Mouse (Mus musculus) intestine, postnatal 0 days (tissue): ENCODE measurements around the gene Mpz. TPM values are rescaled to one million over a fixed set of nuclear protein-coding genes. Genes with fewer than 3 reads are reported as not detected.

Experiments
- ATAC-seq: fragments of 200-750 bp; cut with Nextera tagmentation; 2 replicates; pipeline ENCODE4 v1.8.0; 2017; ENCODE audit warnings: mild to moderate bottlenecking, moderate TSS enrichment, moderate library complexity
- H3K27ac ChIP-seq: fragments of 300-500 bp; sonication (generic); 2 replicates; pipeline ENCODE4 v1.5.1; 2014; ENCODE audit warnings: mild to moderate bottlenecking, low read depth, low read length, moderate library complexity
- H3K27me3 ChIP-seq: fragments of 300-500 bp; sonication (generic); replicated peaks from 2 replicates; pipeline ENCODE4 v1.6.1; 2014; ENCODE audit warnings: low read length, mixed read lengths; ENCODE audit not compliant: control insufficient read depth, insufficient read depth
- H3K36me3 ChIP-seq: fragments of 300-500 bp; sonication (generic); 2 replicates; pipeline ENCODE4 v1.6.1; 2014; ENCODE audit warnings: mild to moderate bottlenecking, moderate library complexity; ENCODE audit not compliant: control insufficient read depth, insufficient read depth
- H3K4me1 ChIP-seq: fragments of 300-500 bp; sonication (generic); replicated peaks from 2 replicates; pipeline ENCODE4 v1.6.1; 2014; ENCODE audit warnings: antibody characterized with exemption, low read length, mixed read lengths; ENCODE audit not compliant: control insufficient read depth, insufficient read depth
- H3K4me2 ChIP-seq: fragments of 300-500 bp; sonication (generic); replicated peaks from 2 replicates; pipeline ENCODE4 v1.6.1; 2014; ENCODE audit warnings: low read depth, mild to moderate bottlenecking, moderate library complexity
- H3K4me3 ChIP-seq: fragments of 300-500 bp; sonication (generic); 2 replicates; pipeline ENCODE4 v1.5.1; 2014; ENCODE audit warnings: low read depth, low read length
- H3K9ac ChIP-seq: fragments of 300-500 bp; sonication (generic); 2 replicates; pipeline ENCODE4 v1.6.1; 2014; ENCODE audit warnings: mild to moderate bottlenecking, low read depth, low read length
- H3K9me3 ChIP-seq: fragments of 300-500 bp; sonication (generic); 2 replicates; pipeline ENCODE4 v1.6.1; 2016; ENCODE audit warnings: mixed run types; ENCODE audit not compliant: control insufficient read depth
- CTCF ChIP-seq: sonication (generic); IDR thresholded peaks from 2 replicates; pipeline ENCODE4 v1.5.1; 2016; ENCODE audit warnings: low read depth, mild to moderate bottlenecking, control low read depth, antibody characterized with exemption, moderate library complexity
- WGBS: fragments of 180-500 bp; shearing (Covaris S2); extraction: QIAGEN DNeasy Blood & Tissue Kit; methylation state at CpG from one replicate; pipeline ENCODE4 v1.1.7; 2014; 5-methylcytosine and 5-hydroxymethylcytosine counted together
- polyA plus RNA-seq: library from polyadenylated mRNA; unstranded; fragments of >200 nt; fragmentation: Nextera tagmentation; extraction: Ambion mirVana; gene quantifications from 2 replicates; pipeline ENCODE4 v1.2.1, GENCODE M21; 2015

Gene Mpz
- polyA plus RNA-seq, 1 experiment from 2014 or later, result 1.1 TPM

DNA sequence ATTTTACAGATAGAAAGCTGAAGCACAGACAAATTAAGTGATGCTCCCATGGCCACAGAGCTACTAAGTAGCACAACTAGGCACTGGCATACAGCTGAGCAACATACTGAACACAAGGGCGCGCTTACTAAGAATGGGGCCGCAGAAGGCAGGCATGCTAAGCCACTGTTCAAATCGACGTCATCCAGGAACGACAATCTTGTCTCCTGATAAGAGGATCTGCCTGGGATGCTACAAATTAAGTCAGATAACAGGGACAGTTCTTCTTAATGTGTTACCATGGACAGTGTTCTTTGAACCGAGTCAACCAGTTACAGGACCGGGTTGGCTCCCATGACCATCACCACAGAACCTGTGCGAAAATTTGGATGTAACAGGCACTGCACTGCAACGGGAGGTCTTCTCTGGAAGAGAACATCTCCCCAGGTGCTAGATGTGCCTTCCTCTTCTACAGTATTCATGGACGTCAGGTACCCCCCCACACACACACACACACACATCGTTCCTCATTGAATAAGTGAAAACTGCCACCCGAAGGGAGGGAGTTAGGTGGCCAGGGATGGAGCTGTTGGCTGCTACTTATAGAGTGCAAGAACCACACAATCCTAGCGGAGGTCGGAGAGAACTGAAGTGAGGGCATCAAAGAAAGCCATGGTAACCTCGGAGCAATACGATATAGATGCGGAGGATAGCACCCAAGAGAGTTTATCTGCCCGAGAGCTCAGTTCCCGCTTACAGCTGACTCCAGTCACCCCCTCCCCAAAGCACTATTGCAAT is 44.7 kb downstream of the Mpz start:
- peak overlapping the region; percentile 50; the same call in 1 of the 2 replicates for H3K9ac ChIP-seq
- TF ChIP-seq CTCF, result 0 out of 2 replicates have a peak, but pooled peaks have one; percentile 16
- peaks cover 27% of the 10 kb centered on the region for H3K27me3 ChIP-seq
- no peak overlapping the region for H3K27ac ChIP-seq
- H3K4me1 ChIP-seq, result no peaks in the 10 kb centered on the region; the same call in 1 of the 2 replicates
- H3K4me3 ChIP-seq, result peak overlapping the region; percentile 53
- H3K9me3 ChIP-seq, result no peaks in the 10 kb centered on the region
- WGBS, result 17% methylated on average over 20 of the region's 20 CpGs
- H3K4me2 ChIP-seq, result peak overlapping the region; percentile 77
- no peak for ATAC-seq
- no peaks in the 10 kb centered on the region for H3K36me3 ChIP-seq

DNA sequence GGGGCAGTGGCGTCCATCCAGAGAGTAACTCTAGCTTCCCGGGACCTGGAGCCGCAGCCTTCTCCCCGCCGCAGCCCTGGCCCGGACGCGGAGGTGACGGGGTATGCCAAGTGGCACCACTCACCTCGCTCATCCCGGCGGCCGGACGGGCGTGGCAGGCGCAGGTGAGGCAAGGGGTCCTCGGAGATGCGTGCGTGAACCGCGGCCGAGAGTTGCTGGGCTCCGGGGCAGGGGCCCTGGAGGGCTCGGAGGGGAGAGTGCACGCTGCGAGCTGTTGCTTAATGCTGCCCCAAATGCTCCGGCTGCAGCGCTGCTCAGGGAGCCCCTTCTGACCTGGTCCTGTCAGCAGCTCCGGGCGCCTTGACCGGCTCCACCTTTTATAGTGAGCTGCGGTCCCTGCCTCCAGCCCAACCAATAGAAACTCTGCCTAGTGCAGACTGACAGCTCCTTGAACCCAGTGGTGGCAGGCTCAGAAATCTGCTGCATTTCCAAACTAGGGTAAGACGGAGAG is 45.4 kb downstream of the Mpz start, which contains the start of gene Pcp4l1:
TSS of gene Pcp4l1 (minus strand) at position 382 of the 511 bp plus-strand sequence.
- Histone ChIP-seq H3K36me3 (no peaks in the 10 kb centered on the region), H3K9ac (peak within 1 kb of the TSS; percentile 50; the same call in 1 of the 2 replicates), H3K9me3 (no peaks in the 10 kb centered on the region), H3K4me3 (peak within 1 kb of the TSS; percentile 53), H3K27me3 (peaks cover 27% of the 10 kb centered on the region), H3K4me2 (peak within 1 kb of the TSS; percentile 77), H3K27ac (no peak within 1 kb of the TSS), H3K4me1 (no peaks in the 10 kb centered on the region; the same call in 1 of the 2 replicates)
- no peak for TF ChIP-seq CTCF
- peak; percentile 14; the same call in 1 of the 2 replicates for ATAC-seq
- WGBS, result 1% methylated on average over 31 of the region's 33 CpGs

DNA sequence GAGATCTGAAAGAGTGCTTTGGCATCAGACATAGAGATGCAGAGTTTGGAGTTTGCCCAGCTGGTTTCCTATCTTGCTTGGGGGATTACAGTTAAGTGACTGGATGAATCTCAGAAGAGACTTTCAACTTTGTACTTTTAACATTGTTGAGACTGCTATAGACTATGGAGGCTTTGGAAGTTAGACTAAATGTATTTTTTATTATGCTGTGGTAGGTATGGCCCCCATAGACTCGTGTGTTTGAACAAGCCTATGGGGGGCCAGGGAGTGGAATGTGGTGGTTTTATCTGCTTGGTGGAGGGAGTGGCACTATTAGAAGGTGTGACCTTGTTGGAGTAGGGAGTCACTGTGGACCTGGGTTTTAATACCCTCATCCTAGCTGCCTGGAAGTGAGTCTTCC is 49.0 kb downstream of the Mpz start:
- 38% methylated on average over 1 of the region's 1 CpGs for WGBS
- H3K27ac ChIP-seq, result no peak overlapping the region; the same call in 1 of the 2 replicates
- H3K9me3 ChIP-seq, result no peaks in the 10 kb centered on the region
- H3K9ac ChIP-seq, result no peak overlapping the region
- peaks cover 3% of the 10 kb centered on the region; the same call in 1 of the 2 replicates for H3K4me1 ChIP-seq
- no peaks in the 10 kb centered on the region for H3K36me3 ChIP-seq
- peaks cover 22% of the 10 kb centered on the region for H3K27me3 ChIP-seq
- peak; percentile 58; the same call in 1 of the 2 replicates for ATAC-seq
- no peak overlapping the region for H3K4me3 ChIP-seq
- H3K4me2 ChIP-seq, result no peak overlapping the region
- TF ChIP-seq CTCF, result no peak

DNA sequence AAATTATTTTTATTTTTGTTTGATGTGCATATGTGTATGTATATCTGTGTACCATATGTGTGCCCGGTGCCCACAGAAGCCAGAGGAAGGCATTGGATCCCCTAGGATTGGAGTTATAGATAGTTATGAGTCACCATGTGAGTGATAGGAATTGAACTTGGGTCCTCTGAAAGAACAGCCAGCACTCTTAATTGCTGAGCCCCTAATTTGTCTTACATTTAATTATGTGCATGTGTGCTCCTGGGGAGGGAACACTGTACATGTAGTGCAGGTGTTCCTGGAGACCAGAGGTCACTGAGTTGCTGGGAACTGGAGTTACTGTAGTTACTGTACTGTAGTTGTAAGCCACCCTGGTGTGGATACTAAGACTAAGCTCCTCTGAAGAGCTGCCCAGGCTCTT is 50.3 kb downstream of the Mpz start:
- no peak for TF ChIP-seq CTCF
- H3K9me3 ChIP-seq, result no peaks in the 10 kb centered on the region
- H3K4me3 ChIP-seq, result no peak overlapping the region
- peaks cover 3% of the 10 kb centered on the region; the same call in 1 of the 2 replicates for H3K4me1 ChIP-seq
- H3K27me3 ChIP-seq, result peaks cover 10% of the 10 kb centered on the region; the same call in 1 of the 2 replicates
- no peaks in the 10 kb centered on the region for H3K36me3 ChIP-seq
- 80% methylated on average over 1 of the region's 1 CpGs for WGBS
- H3K27ac ChIP-seq, result no peak overlapping the region
- no peak overlapping the region for H3K9ac ChIP-seq
- ATAC-seq, result no peak
- H3K4me2 ChIP-seq, result no peak overlapping the region

DNA sequence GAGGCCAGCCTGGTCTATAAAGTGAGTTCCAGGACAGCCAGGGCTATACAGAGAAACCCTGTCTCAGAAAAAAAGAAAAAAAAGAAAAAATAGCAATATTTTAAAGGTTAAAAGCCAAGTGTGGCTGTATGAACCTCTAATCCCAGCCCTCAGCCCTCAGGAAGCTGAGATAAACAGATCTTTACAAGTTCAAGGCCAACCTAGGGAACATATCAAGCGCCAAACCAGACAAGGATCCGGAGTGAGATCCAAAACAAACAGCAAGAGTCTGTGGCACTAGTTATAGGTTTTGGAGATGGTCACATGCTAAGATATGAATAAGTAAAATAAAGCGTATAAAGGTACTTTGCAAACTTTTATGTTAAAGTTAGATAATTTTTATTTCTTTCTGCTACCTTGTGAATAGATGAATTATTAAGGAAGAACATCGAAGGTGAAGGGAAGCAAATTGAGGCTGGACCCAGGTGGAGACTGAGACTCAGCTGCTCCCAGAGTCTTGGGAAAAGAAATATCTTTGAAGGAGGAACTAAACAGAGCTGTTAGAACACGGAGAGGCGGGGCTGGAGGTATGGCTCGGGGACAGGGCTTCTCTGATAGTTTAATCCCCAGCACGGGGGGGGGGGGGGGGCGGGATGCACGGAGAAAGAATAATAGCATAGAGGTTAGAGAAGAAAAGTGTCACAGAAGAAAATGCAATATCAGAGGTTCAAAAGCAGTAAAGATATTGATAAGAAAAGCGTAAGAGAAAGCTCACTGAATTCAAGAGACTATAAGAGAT is 53.1 kb downstream of the Mpz start:
- no peak for TF ChIP-seq CTCF
- 0 out of 2 replicates have a peak, but pooled peaks cover 3% of the 10 kb centered on the region for H3K4me1 ChIP-seq
- peak; percentile 17; the same call in 1 of the 2 replicates for ATAC-seq
- WGBS, result 45% methylated on average over 9 of the region's 11 CpGs
- H3K27ac ChIP-seq, result no peak overlapping the region
- H3K36me3 ChIP-seq, result no peaks in the 10 kb centered on the region
- H3K9ac ChIP-seq, result no peak overlapping the region
- no peaks in the 10 kb centered on the region for H3K9me3 ChIP-seq
- no peaks in the 10 kb centered on the region for H3K27me3 ChIP-seq
- no peak overlapping the region for H3K4me3 ChIP-seq
- peak overlapping the region; percentile 37; the same call in 1 of the 2 replicates for H3K4me2 ChIP-seq

DNA sequence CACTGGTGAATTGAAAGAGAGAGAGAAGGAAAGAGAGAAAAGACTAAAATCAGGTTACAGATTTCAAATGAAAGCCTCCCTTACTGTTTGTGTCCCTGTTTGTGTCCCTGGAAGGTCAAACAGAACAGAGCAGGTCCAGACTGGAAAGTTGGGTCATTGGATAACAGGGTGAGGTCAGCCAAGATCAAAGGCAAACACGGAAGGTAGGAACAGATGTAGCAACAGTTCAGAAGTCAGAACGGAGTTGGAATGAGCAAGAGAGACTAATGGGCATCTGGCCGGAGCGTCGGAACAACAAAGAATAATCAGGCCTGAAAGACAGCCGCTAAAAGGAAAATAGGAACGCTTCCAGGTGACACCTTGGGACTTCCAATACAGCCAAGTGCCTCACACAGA is 53.7 kb downstream of the Mpz start:
- 42% methylated on average over 7 of the region's 7 CpGs for WGBS
- ATAC-seq, result peak; percentile 74

More for the DNA sequence above, 53.7 kb downstream of the Mpz start:
- H3K4me3 ChIP-seq, result no peak overlapping the region
- peak overlapping the region; percentile 37 for H3K4me2 ChIP-seq
- 0 out of 2 replicates have a peak, but pooled peaks cover 3% of the 10 kb centered on the region for H3K4me1 ChIP-seq
- no peak overlapping the region for H3K27ac ChIP-seq
- no peaks in the 10 kb centered on the region for H3K36me3 ChIP-seq
- no peaks in the 10 kb centered on the region for H3K9me3 ChIP-seq
- no peak for TF ChIP-seq CTCF
- H3K27me3 ChIP-seq, result no peaks in the 10 kb centered on the region
- no peak overlapping the region for H3K9ac ChIP-seq
